Mouse (Mus musculus): ENCODE results near the gene Prkd3. TPM values are rescaled to one million over a fixed set of nuclear protein-coding genes. Genes with fewer than 3 reads are reported as not detected.
A peak's percentile ranks its signal among the peaks of the same experiment; 100 is the strongest.

The Prkd3 gene
- 10 to 100 TPM; 39.3 to 43.6 TPM for total RNA-seq (2021)
- long read RNA-seq, experiment 1, full-length matches to known transcripts, result 9 of 23 reads
- long read RNA-seq, experiment 1, partial matches to known transcripts, result 8 of 23 reads
- long read RNA-seq, experiment 1, other reads (novel, unspliced or antisense), result 6 of 23 reads
- long read RNA-seq, experiment 2, full-length matches to known transcripts, result 3 of 11 reads
- long read RNA-seq, experiment 2, partial matches to known transcripts, result 4 of 11 reads
- long read RNA-seq, experiment 2, other reads (novel, unspliced or antisense), result 4 of 11 reads

- peak; percentile 80 for DNase-seq
These were observed at the start of gene Prkd3 for GRCm38 (mm10) chr17:79020208-79020983. TSS of gene Prkd3 (minus strand) at chr17:79020816.

- DNase-seq, result no peak
These were observed 49.3 kb upstream of the Prkd3 start for GRCm38 (mm10) chr17:79069766-79070480.

GRCm38 (mm10) chr17:79069019-79069418 lies 48.4 kb upstream of the Prkd3 start:
- peak; percentile 15 for DNase-seq

GRCm38 (mm10) chr17:79068581-79068980 lies 48.0 kb upstream of the Prkd3 start:
- DNase-seq, result no peak

- no peak for DNase-seq
These were observed 43.6 kb upstream of the Prkd3 start for GRCm38 (mm10) chr17:79064250-79064649.

- DNase-seq, result no peak
These were observed 39.6 kb upstream of the Prkd3 start for GRCm38 (mm10) chr17:79060221-79060620.

GRCm38 (mm10) chr17:79058271-79058670 lies 37.7 kb upstream of the Prkd3 start:
- DNase-seq, result no peak

GRCm38 (mm10) chr17:79052088-79052812 lies 31.6 kb upstream of the Prkd3 start:
- DNase-seq, result peak; percentile 76

- no peak for DNase-seq
These were observed 31.0 kb upstream of the Prkd3 start, which contains the start of gene Qpct for GRCm38 (mm10) chr17:79051606-79052005. TSS of gene Qpct (plus strand) at chr17:79051906.

- no peak for DNase-seq
These were observed 23.1 kb upstream of the Prkd3 start for GRCm38 (mm10) chr17:79043705-79044104.

GRCm38 (mm10) chr17:79039660-79040059 lies 19.0 kb upstream of the Prkd3 start:
- no peak for DNase-seq

GRCm38 (mm10) chr17:79032782-79033181 lies 12.2 kb upstream of the Prkd3 start:
- no peak for DNase-seq

- DNase-seq, result no peak
These were observed 11.0 kb upstream of the Prkd3 start for GRCm38 (mm10) chr17:79031569-79031968.

GRCm38 (mm10) chr17:79029226-79029625 lies 8.6 kb upstream of the Prkd3 start:
- DNase-seq, result no peak

GRCm38 (mm10) chr17:79024544-79024943 lies 3.9 kb upstream of the Prkd3 start:
- DNase-seq, result no peak

- no peak for DNase-seq
These were observed 2.1 kb upstream of the Prkd3 start for GRCm38 (mm10) chr17:79022746-79023145.

GRCm38 (mm10) chr17:79020984-79021335 lies 344 bp upstream of the Prkd3 start:
- no peak for DNase-seq

GRCm38 (mm10) chr17:79019726-79020207 lies 849 bp downstream of the Prkd3 start:
- peak; percentile 28 for DNase-seq

- no peak for DNase-seq
These were observed 2.2 kb downstream of the Prkd3 start for GRCm38 (mm10) chr17:79018422-79018821.

- DNase-seq, result no peak
These were observed 4.8 kb downstream of the Prkd3 start for GRCm38 (mm10) chr17:79015831-79016230.

GRCm38 (mm10) chr17:79014911-79015685 lies 5.5 kb downstream of the Prkd3 start:
- no peak for DNase-seq
